Mouse (Mus musculus) G1E (cell line): ENCODE results near the gene BC035044.

ENCODE experiments used
- CTCF ChIP-seq: IDR thresholded peaks from 2 replicates; pipeline ENCODE4 v1.5.1; 2012; ENCODE audit warnings: low read depth, low read length, inconsistent platforms, mixed read lengths
- GATA1 ChIP-seq: IDR thresholded peaks from 2 replicates; pipeline ENCODE4 v1.6.1; 2012; ENCODE audit warnings: borderline replicate concordance, low read length, inconsistent platforms, mixed read lengths

DNA sequence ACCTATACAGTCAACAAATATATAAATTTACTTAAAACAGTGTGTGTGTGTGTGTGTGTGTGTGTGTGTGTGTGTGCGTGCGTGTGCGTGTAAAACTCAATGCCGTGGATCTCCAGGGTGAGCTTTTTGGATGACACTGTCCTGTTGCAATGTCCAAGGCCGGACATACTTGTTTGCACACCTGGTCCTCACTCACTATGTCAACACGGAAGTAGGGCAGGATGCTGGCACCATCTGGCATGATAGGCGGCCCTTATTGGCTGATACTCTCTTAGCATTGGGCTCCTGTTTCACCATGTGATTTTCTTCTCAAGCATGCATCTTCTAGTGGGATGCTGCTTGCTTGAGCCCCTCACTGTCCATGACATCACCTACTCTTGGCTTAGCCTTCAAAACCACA lies 51.0 kb downstream of the BC035044 start:
- TF ChIP-seq CTCF (no peak), GATA1 (no peak)
